Mouse (Mus musculus): ENCODE results near the gene Kcne1.

DNA sequence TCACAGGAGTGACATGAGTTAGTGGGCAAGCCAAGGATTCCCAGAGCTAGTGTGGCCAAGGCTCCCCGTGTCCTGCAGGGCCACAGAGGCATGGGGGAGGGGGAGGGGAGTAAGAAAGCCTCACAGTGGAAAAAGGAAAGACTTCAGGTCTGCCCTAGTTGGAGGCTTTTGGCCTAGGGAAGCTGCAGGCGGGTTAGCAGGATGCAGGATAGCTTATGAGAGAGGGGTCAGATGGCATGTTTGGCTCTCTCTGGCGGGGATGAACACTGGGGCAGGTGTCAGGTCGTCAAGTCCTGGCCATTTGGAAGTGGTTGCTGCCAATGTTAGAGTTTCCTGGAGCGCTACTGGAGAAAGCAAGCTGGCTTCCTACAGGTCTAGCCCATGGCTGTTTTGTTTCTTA lies 12.4 kb upstream of the Kcne1 start:
- TF ChIP-seq CTCF (conservative IDR thresholded peaks at IDR 0.05; ENCODE audit: insufficient read depth, insufficient read length, low read depth, low read length) = no peak
- TF ChIP-seq POLR2A (IDR thresholded peaks at IDR 0.05; ENCODE audit: low read depth, low read length) = no peak
